Comparison of ENCODE assay signal across 20 mouse cellular contexts in genomic region chr4:149269026-149269425, GRCm38 (mm10). TPM values are rescaled to one million over a fixed set of nuclear protein-coding genes. Genes with fewer than 3 reads are reported as not detected.
DNase-seq lines count a peak whose midpoint lies in the region; ATAC-seq and TF ChIP-seq lines count a peak whose summit lies in the region.
"Had no signal": no experiment of that assay in that cellular context is flagged by ENCODE, and none has a peak within 500 bp of the region (broad histone marks: within the 10 kb centered on the region; RNA-seq: fewer than 3 reads in every experiment).

No protein-coding gene starts in this region.

- TF ChIP-seq CTCF in intestine, postnatal 0 days (IDR thresholded peaks at IDR 0.05; ENCODE audit: low read depth), result no peak

- no peaks in the 10 kb centered on the region for H3K27me3 ChIP-seq in intestine, embryonic 14.5 days (replicated peaks; ENCODE audit: control insufficient read depth, insufficient read depth, low read length)
- H3K27me3 ChIP-seq in intestine, postnatal 0 days (replicated peaks; ENCODE audit: control insufficient read depth, insufficient read depth, low read length), result no peaks in the 10 kb centered on the region
- H3K27me3 ChIP-seq: embryonic facial prominence, embryonic 12.5 days; forebrain, embryonic 13.5 days; forebrain, embryonic 15.5 days; Patski had no signal

- 84% methylated on average over 4 of the region's 4 CpGs for WGBS in intestine, embryonic 14.5 days
- 65% methylated on average over 4 of the region's 4 CpGs for WGBS in intestine, postnatal 0 days

- peaks cover 59% of the 10 kb centered on the region for H3K36me3 ChIP-seq in intestine, embryonic 14.5 days (ENCODE audit: control insufficient read depth, insufficient read depth, low read length)
- H3K36me3 ChIP-seq in intestine, postnatal 0 days (ENCODE audit: control insufficient read depth, insufficient read depth), result peaks cover 35% of the 10 kb centered on the region

- no peaks in the 10 kb centered on the region for H3K4me1 ChIP-seq in intestine, embryonic 14.5 days (replicated peaks; ENCODE audit: control insufficient read depth, insufficient read depth, low read length)
- no peaks in the 10 kb centered on the region for H3K4me1 ChIP-seq in intestine, postnatal 0 days (replicated peaks; ENCODE audit: control insufficient read depth, insufficient read depth, low read length)
- H3K4me1 ChIP-seq: embryonic facial prominence, embryonic 10.5 days; embryonic facial prominence, embryonic 12.5 days; forebrain, embryonic 13.5 days; forebrain, embryonic 15.5 days had no signal

- no peak overlapping the region for H3K9ac ChIP-seq in intestine, embryonic 14.5 days (ENCODE audit: low read length)
- no peak overlapping the region for H3K9ac ChIP-seq in intestine, postnatal 0 days (ENCODE audit: low read depth, low read length)
- H3K9ac ChIP-seq: embryonic facial prominence, embryonic 12.5 days; forebrain, embryonic 13.5 days; forebrain, embryonic 15.5 days had no signal

- no peak for ATAC-seq in intestine, embryonic 14.5 days (replicated peaks; ENCODE audit: low FRiP score, low TSS enrichment, low read depth)
- no peak for ATAC-seq in intestine, postnatal 0 days
- ATAC-seq: activated CD4-positive, CD25-positive, alpha-beta regulatory T cell, adult 4 months; forebrain, embryonic 13.5 days; forebrain, embryonic 15.5 days; Patski had no signal

- H3K4me3 ChIP-seq in intestine, embryonic 14.5 days (ENCODE audit: low read depth, low read length), result no peak overlapping the region
- H3K4me3 ChIP-seq in intestine, postnatal 0 days (ENCODE audit: low read depth, low read length), result no peak overlapping the region
- H3K4me3 ChIP-seq: embryonic facial prominence, embryonic 10.5 days; embryonic facial prominence, embryonic 12.5 days; forebrain, embryonic 13.5 days; forebrain, embryonic 15.5 days had no signal

- no peak overlapping the region for H3K4me2 ChIP-seq in intestine, embryonic 14.5 days (ENCODE audit: low read length)
- no peak overlapping the region for H3K4me2 ChIP-seq in intestine, postnatal 0 days (replicated peaks; ENCODE audit: low read depth)
- H3K4me2 ChIP-seq: embryonic facial prominence, embryonic 12.5 days; forebrain, embryonic 13.5 days; forebrain, embryonic 15.5 days had no signal

- DNase-seq in intestine, embryonic 14.5 days (ENCODE audit: low spot score), result peak; percentile 16
- DNase-seq in kidney, adult 9 months, result peak; percentile 68
- DNase-seq in kidney, postnatal 4 days, result no peak
- DNase-seq in Muller cell, postnatal 12 days (ENCODE audit: inconsistent ontology term), result peak; percentile 59
- DNase-seq in left cerebral cortex, adult 8-10 months (ENCODE audit: low spot score in 2 of 2), result no peak
- DNase-seq: adrenal gland, adult 8-10 months; adrenal gland, postnatal 14 days; adrenal gland, postnatal 36 days; cerebellum, adult 11-12 months; cerebellum, adult 2 months; cerebellum, adult 9-10 months; cerebellum, postnatal 10 days; cerebellum, postnatal 25 days had no signal

- H3K27ac ChIP-seq in intestine, embryonic 14.5 days (ENCODE audit: low read depth), result no peak overlapping the region
- no peak overlapping the region for H3K27ac ChIP-seq in intestine, postnatal 0 days (ENCODE audit: low read depth, low read length)
- H3K27ac ChIP-seq: embryonic facial prominence, embryonic 10.5 days; embryonic facial prominence, embryonic 12.5 days; forebrain, embryonic 15.5 days had no signal

- 0 out of 2 replicates have a peak, but pooled peaks cover 2% of the 10 kb centered on the region for H3K9me3 ChIP-seq in intestine, embryonic 14.5 days (ENCODE audit: control insufficient read depth, low read length)
- H3K9me3 ChIP-seq in intestine, postnatal 0 days (ENCODE audit: control insufficient read depth), result no peaks in the 10 kb centered on the region
- H3K9me3 ChIP-seq: embryonic facial prominence, embryonic 12.5 days; forebrain, embryonic 13.5 days; forebrain, embryonic 15.5 days had no signal

RNA-seq across cellular contexts. Expression of gene Kif1b, which starts 38.5 kb away (rescaled TPM):
- 34.4 and 36.5 TPM in 2 replicates for polyA plus RNA-seq in intestine, embryonic 14.5 days (2014; fragmentation: Nextera tagmentation; extraction: Ambion mirVana)
- 15.2 and 18.1 TPM in 2 replicates for polyA plus RNA-seq in intestine, postnatal 0 days (2015; fragmentation: Nextera tagmentation; extraction: Ambion mirVana)
- 100 to 1,000 TPM; 419 to 466 (median 440) TPM for total RNA-seq in left cerebral cortex, adult 8-10 months (2022)

Comparison
In these comparisons a context has a peak if more than half of its experiments do, and no peak if none do; other contexts are left out.
1. DNase-seq: peak in intestine, embryonic 14.5 days (single experiment), kidney, adult 9 months (single experiment) and Muller cell, postnatal 12 days (single experiment); none in kidney, postnatal 4 days (0 of 2) and left cerebral cortex, adult 8-10 months (0 of 2).